Mouse (Mus musculus) brain, embryonic 14.5 days (tissue): Measurements from ENCODE around the gene Fbxo7. TPM values are rescaled to one million over a fixed set of nuclear protein-coding genes. Genes with fewer than 3 reads are reported as not detected.
A peak's percentile ranks its signal among the peaks of the same experiment; 100 is the strongest.

Experiments used
- DNase-seq: peaks from one replicate; pipeline ENCODE4 v3.0.0-alpha.2; 2011; ENCODE audit warnings: low read depth
- CTCF ChIP-seq: fragments of 200-500 bp; IDR thresholded peaks from 2 replicates; pipeline ENCODE4 v1.5.1; 2012; ENCODE audit warnings: inconsistent platforms, mild to moderate bottlenecking, moderate library complexity, borderline replicate concordance; ENCODE audit not compliant: insufficient read depth, insufficient read length; ENCODE audit errors: extremely low read depth
- POLR2A ChIP-seq: fragments of 200-500 bp; IDR thresholded peaks from 2 replicates; pipeline ENCODE4 v1.6.1; 2012; ENCODE audit warnings: mild to moderate bottlenecking, inconsistent platforms, borderline replicate concordance; ENCODE audit not compliant: poor library complexity, insufficient read depth, insufficient read length, severe bottlenecking; ENCODE audit errors: extremely low read depth
- polyA plus RNA-seq: library from polyadenylated mRNA; depleted of rRNA; stranded (reverse); fragments of >200 nt; gene quantifications from 2 replicates; pipeline ENCODE4 v1.2.3, GENCODE M21; 2012; rRNA removed

Gene Fbxo7
- polyA plus RNA-seq, 1 experiment = 15.7 TPM

- DNase-seq = peak; percentile 15
- TF ChIP-seq POLR2A (no peak), CTCF (no peak)
Observed at GRCm38 (mm10) chr10:86100281-86100851, 78.6 kb downstream of the Fbxo7 start.

Other genes starting within 250 kb of the Fbxo7 start
- 39.7 and 39.8 TPM in 2 replicates for gene Pwp1, start 192.5 kb upstream of the Fbxo7 start, polyA plus RNA-seq
- 58.2 and 59.3 TPM in 2 replicates for gene Prdm4, start 104.8 kb upstream of the Fbxo7 start, polyA plus RNA-seq
- 0.33 and 0.42 TPM in 2 replicates for gene Ascl4, start 94.3 kb upstream of the Fbxo7 start, polyA plus RNA-seq
- 150 and 156 TPM in 2 replicates for gene Rtcb, start 64.1 kb upstream of the Fbxo7 start, polyA plus RNA-seq
- 0.04 and 0.15 TPM in 2 replicates for gene Bpifc, start 10.1 kb upstream of the Fbxo7 start, polyA plus RNA-seq